Mouse (Mus musculus) lung, embryonic 16.5 days (tissue): ENCODE measurements around the gene Nt5c2. TPM values are rescaled to one million over a fixed set of nuclear protein-coding genes. Genes with fewer than 3 reads are reported as not detected.

Source experiments
- ATAC-seq: fragments of 200-750 bp; cut with Nextera tagmentation; 2 replicates; pipeline ENCODE4 v1.8.0; 2017; ENCODE audit warnings: low read depth, mild to moderate bottlenecking, moderate library complexity
- H3K27ac ChIP-seq: fragments of 300-500 bp; sonication (generic); 2 replicates; pipeline ENCODE4 v1.5.1; 2014; ENCODE audit warnings: mild to moderate bottlenecking, control low read depth, low read length
- H3K27me3 ChIP-seq: fragments of 300-500 bp; sonication (generic); 2 replicates; pipeline ENCODE4 v1.6.1; 2014; ENCODE audit warnings: low read depth, low read length, mixed read lengths; ENCODE audit not compliant: control insufficient read depth, insufficient read depth
- H3K36me3 ChIP-seq: fragments of 300-500 bp; sonication (generic); 2 replicates; pipeline ENCODE4 v1.6.1; 2014; ENCODE audit warnings: low read length; ENCODE audit not compliant: control insufficient read depth, insufficient read depth
- H3K4me1 ChIP-seq: fragments of 300-500 bp; sonication (generic); replicated peaks from 2 replicates; pipeline ENCODE4 v1.6.1; 2014; ENCODE audit warnings: low read length, mixed read lengths; ENCODE audit not compliant: control insufficient read depth, insufficient read depth
- H3K4me2 ChIP-seq: fragments of 300-500 bp; sonication (generic); 2 replicates; pipeline ENCODE4 v1.6.1; 2014; ENCODE audit warnings: low read depth, low read length, control low read depth
- H3K4me3 ChIP-seq: fragments of 300-500 bp; sonication (generic); 2 replicates; pipeline ENCODE4 v1.5.1; 2014; ENCODE audit warnings: mild to moderate bottlenecking, low read length, control low read depth
- H3K9ac ChIP-seq: fragments of 300-500 bp; sonication (generic); 2 replicates; pipeline ENCODE4 v1.6.1; 2014; ENCODE audit warnings: low read length, control low read depth
- H3K9me3 ChIP-seq: fragments of 300-500 bp; sonication (generic); 2 replicates; pipeline ENCODE4 v1.6.1; 2016; ENCODE audit warnings: low read length; ENCODE audit not compliant: control insufficient read depth
- WGBS: fragments of 180-500 bp; shearing (Covaris S2); extraction: QIAGEN DNeasy Blood & Tissue Kit; methylation state at CpG from one replicate; pipeline ENCODE4 v1.1.7; 2014; 5-methylcytosine and 5-hydroxymethylcytosine counted together
- polyA plus RNA-seq: library from polyadenylated mRNA; unstranded; fragments of >200 nt; fragmentation: Nextera tagmentation; extraction: Ambion mirVana; gene quantifications from 2 replicates; pipeline ENCODE4 v1.2.1, GENCODE M21; 2015

Gene Nt5c2
- polyA plus RNA-seq, 1 experiment from 2014 or later = 92.2 TPM

- H3K4me1 ChIP-seq = 0 out of 2 replicates have a peak, but pooled peaks cover 2% of the 10 kb centered on the region
- H3K4me3 ChIP-seq = no peak overlapping the region
- no peaks in the 10 kb centered on the region for H3K9me3 ChIP-seq
- no peaks in the 10 kb centered on the region for H3K27me3 ChIP-seq
- no peaks in the 10 kb centered on the region for H3K36me3 ChIP-seq
- H3K4me2 ChIP-seq = no peak overlapping the region
- no peak overlapping the region for H3K27ac ChIP-seq
- no peak overlapping the region for H3K9ac ChIP-seq
- 66% methylated on average over 13 of the region's 13 CpGs for WGBS
- no peak for ATAC-seq
Observed at GRCm38 (mm10) chr19:47023546-47023945, 8.6 kb upstream of the Nt5c2 start.

GRCm38 (mm10) chr19:47022709-47023108 lies 7.8 kb upstream of the Nt5c2 start:
- H3K9ac ChIP-seq = no peak overlapping the region
- no peak overlapping the region for H3K4me2 ChIP-seq
- H3K36me3 ChIP-seq = no peaks in the 10 kb centered on the region
- H3K4me3 ChIP-seq = no peak overlapping the region
- WGBS = 83% methylated on average over 4 of the region's 4 CpGs
- H3K9me3 ChIP-seq = no peaks in the 10 kb centered on the region
- ATAC-seq = no peak
- no peak overlapping the region for H3K27ac ChIP-seq
- H3K4me1 ChIP-seq = 0 out of 2 replicates have a peak, but pooled peaks cover 2% of the 10 kb centered on the region
- peaks cover 7% of the 10 kb centered on the region; the same call in 1 of the 2 replicates for H3K27me3 ChIP-seq

GRCm38 (mm10) chr19:47019326-47019725 lies 4.4 kb upstream of the Nt5c2 start:
- Histone ChIP-seq H3K27ac (no peak overlapping the region), H3K4me3 (no peak overlapping the region), H3K36me3 (no peaks in the 10 kb centered on the region), H3K27me3 (peaks cover 33% of the 10 kb centered on the region), H3K4me2 (no peak overlapping the region), H3K9me3 (no peaks in the 10 kb centered on the region), H3K9ac (no peak overlapping the region), H3K4me1 (peaks cover 14% of the 10 kb centered on the region)
- ATAC-seq = no peak
- WGBS = 27% methylated on average over 6 of the region's 6 CpGs

GRCm38 (mm10) chr19:47018330-47018729 lies 3.4 kb upstream of the Nt5c2 start:
- ATAC-seq = no peak
- Histone ChIP-seq H3K4me2 (no peak overlapping the region), H3K27ac (no peak overlapping the region), H3K4me1 (peaks cover 16% of the 10 kb centered on the region), H3K4me3 (no peak overlapping the region), H3K27me3 (peaks cover 43% of the 10 kb centered on the region), H3K9me3 (no peaks in the 10 kb centered on the region), H3K36me3 (no peaks in the 10 kb centered on the region), H3K9ac (no peak overlapping the region)
- WGBS = 55% methylated on average over 2 of the region's 2 CpGs

- Histone ChIP-seq H3K27me3 (peaks cover 48% of the 10 kb centered on the region), H3K4me3 (no peak overlapping the region), H3K4me1 (peaks cover 16% of the 10 kb centered on the region), H3K4me2 (no peak overlapping the region), H3K9me3 (no peaks in the 10 kb centered on the region), H3K27ac (no peak overlapping the region), H3K36me3 (no peaks in the 10 kb centered on the region), H3K9ac (no peak overlapping the region)
- no peak for ATAC-seq
- WGBS = 17% methylated on average over 3 of the region's 3 CpGs
Observed at GRCm38 (mm10) chr19:47017831-47018230, 2.9 kb upstream of the Nt5c2 start.

DNA sequence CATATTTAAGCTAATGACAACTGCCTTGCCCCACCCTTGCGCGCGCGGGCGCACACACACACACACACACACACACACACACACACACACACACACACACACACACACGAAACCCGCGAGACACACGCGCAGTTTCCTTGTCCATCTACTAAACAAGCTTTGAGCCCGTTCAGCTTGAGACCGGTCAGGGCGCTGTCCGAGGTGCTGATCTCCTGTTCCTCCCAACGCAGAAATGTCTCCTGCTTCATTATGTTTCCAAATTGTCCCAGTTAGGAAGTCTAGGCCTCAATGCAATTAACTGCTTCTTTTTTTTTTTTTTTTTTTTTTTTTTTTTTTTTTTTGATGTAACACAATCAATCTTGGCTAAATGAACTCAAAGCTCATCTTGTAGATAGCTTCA lies 1.5 kb upstream of the Nt5c2 start:
- no peaks in the 10 kb centered on the region for H3K9me3 ChIP-seq
- no peak for ATAC-seq
- H3K36me3 ChIP-seq = no peaks in the 10 kb centered on the region
- H3K27me3 ChIP-seq = peaks cover 55% of the 10 kb centered on the region
- H3K4me3 ChIP-seq = no peak overlapping the region
- H3K4me1 ChIP-seq = peaks cover 16% of the 10 kb centered on the region
- 0% methylated on average over 15 of the region's 15 CpGs for WGBS
- no peak overlapping the region for H3K4me2 ChIP-seq
- no peak overlapping the region for H3K9ac ChIP-seq
- no peak overlapping the region for H3K27ac ChIP-seq

- WGBS = 4% methylated on average over 9 of the region's 9 CpGs
Observed at GRCm38 (mm10) chr19:47015965-47016364, 1.0 kb upstream of the Nt5c2 start.

DNA sequence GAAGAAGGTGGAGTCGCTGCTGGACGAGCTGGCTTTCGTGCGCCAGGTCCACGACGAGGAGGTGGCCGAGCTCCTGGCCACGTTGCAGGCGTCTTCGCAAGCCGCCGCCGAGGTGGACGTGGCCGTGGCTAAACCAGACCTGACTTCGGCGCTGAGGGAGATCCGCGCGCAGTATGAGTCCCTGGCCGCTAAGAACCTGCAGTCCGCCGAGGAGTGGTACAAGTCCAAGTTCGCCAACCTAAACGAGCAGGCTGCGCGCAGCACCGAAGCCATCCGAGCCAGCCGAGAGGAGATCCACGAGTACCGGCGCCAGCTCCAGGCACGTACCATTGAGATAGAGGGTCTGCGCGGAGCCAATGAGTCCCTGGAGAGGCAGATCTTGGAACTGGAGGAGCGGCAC lies 443 bp upstream of the Nt5c2 start:
- Histone ChIP-seq H3K9me3 (no peaks in the 10 kb centered on the region), H3K27ac (no peak overlapping the region), H3K4me3 (peak overlapping the region; percentile 51), H3K36me3 (no peaks in the 10 kb centered on the region), H3K4me2 (peak overlapping the region; percentile 75), H3K4me1 (peaks cover 16% of the 10 kb centered on the region), H3K9ac (no peak overlapping the region), H3K27me3 (peaks cover 55% of the 10 kb centered on the region)
- WGBS = 1% methylated on average over 37 of the region's 37 CpGs
- no peak for ATAC-seq

More at GRCm38 (mm10) chr19:47015965-47016364, 1.0 kb upstream of the Nt5c2 start:
- H3K4me3 ChIP-seq = no peak overlapping the region
- peaks cover 55% of the 10 kb centered on the region for H3K27me3 ChIP-seq
- no peak overlapping the region for H3K27ac ChIP-seq
- peaks cover 16% of the 10 kb centered on the region for H3K4me1 ChIP-seq
- no peaks in the 10 kb centered on the region for H3K9me3 ChIP-seq
- no peak overlapping the region for H3K4me2 ChIP-seq
- ATAC-seq = no peak
- H3K36me3 ChIP-seq = no peaks in the 10 kb centered on the region
- H3K9ac ChIP-seq = no peak overlapping the region

DNA sequence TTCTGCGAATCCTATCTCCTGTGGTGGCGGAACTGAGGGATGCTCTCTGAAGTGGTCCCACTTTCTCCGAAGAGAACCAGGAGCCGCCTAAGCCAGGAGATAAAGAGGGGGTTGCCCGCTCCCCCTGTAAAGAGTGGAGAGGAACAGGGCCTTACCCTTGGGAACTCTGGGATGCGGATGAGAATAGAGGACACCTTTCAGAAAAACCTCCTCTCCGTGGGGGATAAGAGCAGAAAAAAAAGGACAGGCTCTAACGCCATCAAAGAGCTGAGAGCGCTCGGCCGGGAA lies 850 bp downstream of the Nt5c2 start:
- no peak overlapping the region for H3K27ac ChIP-seq
- H3K4me1 ChIP-seq = peaks cover 16% of the 10 kb centered on the region
- H3K9me3 ChIP-seq = no peaks in the 10 kb centered on the region
- no peaks in the 10 kb centered on the region for H3K36me3 ChIP-seq
- peaks cover 55% of the 10 kb centered on the region for H3K27me3 ChIP-seq
- peak overlapping the region; percentile 75 for H3K4me2 ChIP-seq
- H3K4me3 ChIP-seq = peak overlapping the region; percentile 51; the same call in 1 of the 2 replicates
- no peak overlapping the region for H3K9ac ChIP-seq
- no peak for ATAC-seq
- under 1% methylated on average over 11 of the region's 11 CpGs for WGBS
